Comparison of ENCODE assay signal across 21 mouse cellular contexts in the genomic region with DNA sequence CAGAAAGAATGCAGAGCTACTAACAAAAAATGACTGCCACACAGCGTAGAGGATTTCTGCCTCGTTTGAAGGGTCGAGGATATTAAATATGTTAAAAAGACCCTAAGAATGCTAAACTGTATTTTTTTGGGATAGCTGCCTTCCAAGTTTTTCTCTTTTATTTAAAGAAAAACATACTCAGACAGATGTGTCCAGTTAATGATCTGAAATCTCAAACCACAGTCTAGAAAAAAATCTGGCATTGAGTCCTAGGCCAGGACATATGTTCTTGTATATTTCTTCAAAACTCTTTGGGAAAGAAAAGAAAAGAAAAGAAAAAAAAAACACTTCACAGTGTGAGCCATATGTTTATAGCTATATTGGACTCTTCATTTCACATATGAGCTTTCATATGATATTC.
"Had no signal": no experiment of that assay in that cellular context is flagged by ENCODE, and none has a peak within 500 bp of the region (broad histone marks: within the 10 kb centered on the region; RNA-seq: fewer than 3 reads in every experiment).

No protein-coding gene starts in this region.

- H3K9me3 ChIP-seq: kidney, embryonic 15.5 days; liver, embryonic 12.5 days; liver, embryonic 15.5 days; midbrain, embryonic 12.5 days; midbrain, embryonic 15.5 days; neural tube, embryonic 12.5 days; neural tube, embryonic 15.5 days; stomach, embryonic 15.5 days had no signal

- DNase-seq: kidney, adult 11 months; kidney, adult 8-10 months; kidney, postnatal 25 days; layer of hippocampus, adult 9-11 months; liver; lung, adult 18-20 months; lung, postnatal 14 days; retina, postnatal 1 day; right cerebral cortex, postnatal 25 days; spleen, adult 18-20 months; thymus, postnatal 25 days had no signal

- H3K4me3 ChIP-seq: kidney, embryonic 15.5 days; layer of hippocampus, adult 2 months; liver, embryonic 12.5 days; liver, embryonic 15.5 days; midbrain, embryonic 12.5 days; midbrain, embryonic 15.5 days; neural tube, embryonic 12.5 days; neural tube, embryonic 15.5 days; stomach, embryonic 15.5 days had no signal

- H3K4me2 ChIP-seq: kidney, embryonic 15.5 days; liver, embryonic 12.5 days; liver, embryonic 15.5 days; midbrain, embryonic 12.5 days; midbrain, embryonic 15.5 days; neural tube, embryonic 12.5 days; neural tube, embryonic 15.5 days; stomach, embryonic 15.5 days had no signal

- ATAC-seq: liver, embryonic 12.5 days; midbrain, embryonic 15.5 days had no signal

- H3K4me1 ChIP-seq: liver, embryonic 12.5 days; liver, embryonic 15.5 days; neural tube, embryonic 12.5 days; stomach, embryonic 15.5 days had no signal

- H3K36me3 ChIP-seq: kidney, embryonic 15.5 days; liver, embryonic 12.5 days; liver, embryonic 15.5 days; midbrain, embryonic 12.5 days; midbrain, embryonic 15.5 days; neural tube, embryonic 12.5 days; neural tube, embryonic 15.5 days; stomach, embryonic 15.5 days had no signal

- H3K27ac ChIP-seq: kidney, embryonic 15.5 days; layer of hippocampus, adult 2 months; liver, embryonic 12.5 days; liver, embryonic 15.5 days; macrophage; midbrain, embryonic 12.5 days; midbrain, embryonic 15.5 days; neural tube, embryonic 12.5 days; neural tube, embryonic 15.5 days; stomach, embryonic 15.5 days had no signal

- H3K27me3 ChIP-seq: kidney, embryonic 15.5 days; liver, embryonic 12.5 days; liver, embryonic 15.5 days; midbrain, embryonic 12.5 days; midbrain, embryonic 15.5 days; neural tube, embryonic 12.5 days; neural tube, embryonic 15.5 days; stomach, embryonic 15.5 days had no signal

- H3K9ac ChIP-seq: kidney, embryonic 15.5 days; liver, embryonic 12.5 days; liver, embryonic 15.5 days; midbrain, embryonic 12.5 days; midbrain, embryonic 15.5 days; neural tube, embryonic 12.5 days; neural tube, embryonic 15.5 days; stomach, embryonic 15.5 days had no signal
